In the genomic region with DNA sequence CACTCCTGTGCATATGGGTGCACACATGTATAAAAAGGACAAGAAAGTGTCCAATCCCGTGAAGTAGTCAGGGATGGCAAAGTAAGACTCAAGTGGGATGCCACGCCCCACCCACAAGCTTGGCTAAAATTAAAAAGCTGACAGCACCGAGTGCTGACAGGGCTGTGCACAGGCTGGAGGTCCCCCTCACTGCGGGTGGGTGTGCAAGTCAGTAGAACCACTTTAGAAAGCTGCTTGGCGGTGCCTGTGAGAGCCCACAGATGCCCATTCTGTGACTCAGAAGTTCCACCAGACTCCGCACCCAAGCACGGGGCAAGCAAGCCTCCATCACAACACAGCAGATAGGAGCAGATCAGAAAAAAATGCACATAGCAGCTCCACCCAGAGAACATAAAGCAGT, we compare ENCODE assay signal across 17 mouse cellular contexts.
A peak's percentile ranks its signal among the peaks of the same experiment; 100 is the strongest.
DNase-seq lines count a peak whose midpoint lies in the region; ATAC-seq and TF ChIP-seq lines count a peak whose summit lies in the region.
"Had no signal": no experiment of that assay in that cellular context is flagged by ENCODE, and none has a peak within 500 bp of the region (broad histone marks: within the 10 kb centered on the region; RNA-seq: fewer than 3 reads in every experiment).

No protein-coding gene starts in this region.

- H3K4me3 ChIP-seq in left cerebral cortex, adult 2 months: no peak overlapping the region
- H3K4me3 ChIP-seq in midbrain, embryonic 14.5 days (replicated peaks; ENCODE audit: low read depth, low read length): no peak overlapping the region
- no peak overlapping the region for H3K4me3 ChIP-seq in kidney, embryonic 15.5 days (replicated peaks)
- H3K4me3 ChIP-seq: embryonic facial prominence, embryonic 15.5 days; forebrain, embryonic 13.5 days; neural tube, embryonic 13.5 days had no signal

- H3K4me2 ChIP-seq in midbrain, embryonic 14.5 days (ENCODE audit: low read length): no peak overlapping the region
- no peak overlapping the region for H3K4me2 ChIP-seq in kidney, embryonic 15.5 days
- H3K4me2 ChIP-seq: embryonic facial prominence, embryonic 15.5 days; forebrain, embryonic 13.5 days; lung, embryonic 14.5 days; neural tube, embryonic 13.5 days had no signal

- no peak for ATAC-seq in midbrain, embryonic 14.5 days (ENCODE audit: low FRiP score, low TSS enrichment)
- no peak for ATAC-seq in kidney, embryonic 15.5 days (replicated peaks; ENCODE audit: low FRiP score)
- ATAC-seq: forebrain, embryonic 13.5 days had no signal

- peak overlapping the region; percentile 80 for H3K27ac ChIP-seq in left cerebral cortex, adult 2 months
- no peak overlapping the region for H3K27ac ChIP-seq in midbrain, embryonic 14.5 days (replicated peaks; ENCODE audit: low read depth, low read length)
- H3K27ac ChIP-seq in kidney, embryonic 15.5 days: no peak overlapping the region
- H3K27ac ChIP-seq: embryonic facial prominence, embryonic 15.5 days; forebrain, embryonic 13.5 days; neural tube, embryonic 13.5 days had no signal

- peak; percentile 49 for DNase-seq in layer of hippocampus, adult 11-12 months (ENCODE audit: low spot score)
- no peak for DNase-seq in layer of hippocampus, postnatal 10 days (ENCODE audit: low spot score in 2 of 2)
- DNase-seq in frontal cortex, adult 2 months (ENCODE audit: extremely low spot score in 1 of 2, low spot score in 1 of 2): peak; percentile 88 to 93
- peak; percentile 67 to 74 for DNase-seq in left cerebral cortex, adult 2 months (ENCODE audit: extremely low spot score in 1 of 2, low spot score in 2 of 2)
- peak; percentile 79 for DNase-seq in right cerebral cortex, postnatal 25 days
- DNase-seq in midbrain, embryonic 14.5 days: no peak
- DNase-seq: cerebellum, adult 11-12 months; gastrocnemius, postnatal 14 days; kidney, adult 11 months; kidney, postnatal 4 days; liver; lung, embryonic 14.5 days; thymus, adult 18-20 months had no signal

- 91% methylated on average over 7 of the region's 7 CpGs for WGBS in midbrain, embryonic 14.5 days
- 85% methylated on average over 7 of the region's 7 CpGs for WGBS in kidney, embryonic 15.5 days

- H3K27me3 ChIP-seq in midbrain, embryonic 14.5 days (ENCODE audit: control insufficient read depth, insufficient read depth, low read length): no peaks in the 10 kb centered on the region
- no peaks in the 10 kb centered on the region for H3K27me3 ChIP-seq in kidney, embryonic 15.5 days
- H3K27me3 ChIP-seq: embryonic facial prominence, embryonic 15.5 days; forebrain, embryonic 13.5 days; neural tube, embryonic 13.5 days had no signal

- no peaks in the 10 kb centered on the region for H3K4me1 ChIP-seq in midbrain, embryonic 14.5 days (ENCODE audit: control insufficient read depth, insufficient read depth, low read length)
- H3K4me1 ChIP-seq in kidney, embryonic 15.5 days: peaks cover 17% of the 10 kb centered on the region
- H3K4me1 ChIP-seq: embryonic facial prominence, embryonic 15.5 days; forebrain, embryonic 13.5 days; neural tube, embryonic 13.5 days had no signal

- H3K9ac ChIP-seq in midbrain, embryonic 14.5 days (replicated peaks; ENCODE audit: low read length): no peak overlapping the region
- no peak overlapping the region for H3K9ac ChIP-seq in kidney, embryonic 15.5 days
- H3K9ac ChIP-seq: embryonic facial prominence, embryonic 15.5 days; forebrain, embryonic 13.5 days; lung, embryonic 14.5 days; neural tube, embryonic 13.5 days had no signal

- H3K36me3 ChIP-seq in midbrain, embryonic 14.5 days (ENCODE audit: control insufficient read depth, insufficient read depth, low read length): no peaks in the 10 kb centered on the region
- H3K36me3 ChIP-seq in kidney, embryonic 15.5 days: no peaks in the 10 kb centered on the region
- H3K36me3 ChIP-seq: embryonic facial prominence, embryonic 15.5 days; neural tube, embryonic 13.5 days had no signal

- no peaks in the 10 kb centered on the region for H3K9me3 ChIP-seq in midbrain, embryonic 14.5 days (ENCODE audit: control insufficient read depth, low read length)
- H3K9me3 ChIP-seq in kidney, embryonic 15.5 days (replicated peaks): no peaks in the 10 kb centered on the region
- H3K9me3 ChIP-seq: embryonic facial prominence, embryonic 15.5 days; forebrain, embryonic 13.5 days; neural tube, embryonic 13.5 days had no signal

- no peak for TF ChIP-seq CTCF in left cerebral cortex, adult 2 months (IDR thresholded peaks at IDR 0.05)

- intact Hi-C loops in left cerebral cortex, adult 2 months (cut with DNase I): loop anchor here (1.0 kb wide), 2 partner anchors 23 to 34 kb away; no protein-coding TSS in a partner anchor

Comparison
In these comparisons a context has a peak if more than half of its experiments do, and no peak if none do; other contexts are left out.
1. DNase-seq: peak in layer of hippocampus, adult 11-12 months (single experiment), frontal cortex, adult 2 months (2 of 2), left cerebral cortex, adult 2 months (2 of 2) and right cerebral cortex, postnatal 25 days (single experiment); none in layer of hippocampus, postnatal 10 days (0 of 2) and midbrain, embryonic 14.5 days (single experiment).